Mouse (Mus musculus) hindbrain, embryonic 16.5 days (tissue): ENCODE measurements at regions not wholly inside any gene's neighbourhood (a gene's known extent, or its start where the extent isn't known, plus 50 kb on each side); places are given as distances from the start of the nearest gene placed in this dataset.

ENCODE experiments used
- ATAC-seq: fragments of 200-750 bp; cut with Nextera tagmentation; 2 replicates; pipeline ENCODE4 v1.8.0; 2017; ENCODE audit warnings: moderate TSS enrichment, moderate library complexity
- H3K27ac ChIP-seq: fragments of 300-500 bp; sonication (generic); 2 replicates; pipeline ENCODE4 v1.5.1; 2014; ENCODE audit warnings: low read depth, mild to moderate bottlenecking, control low read depth, low read length, moderate library complexity
- H3K27me3 ChIP-seq: fragments of 300-500 bp; sonication (generic); replicated peaks from 2 replicates; pipeline ENCODE4 v1.6.1; 2014; ENCODE audit warnings: low read length; ENCODE audit not compliant: control insufficient read depth, insufficient read depth
- H3K36me3 ChIP-seq: fragments of 300-500 bp; sonication (generic); 2 replicates; pipeline ENCODE4 v1.6.1; 2014; ENCODE audit warnings: mild to moderate bottlenecking, low read length, moderate library complexity, mixed read lengths; ENCODE audit not compliant: control insufficient read depth, insufficient read depth
- H3K4me1 ChIP-seq: fragments of 300-500 bp; sonication (generic); 2 replicates; pipeline ENCODE4 v1.6.1; 2014; ENCODE audit warnings: low read depth, low read length; ENCODE audit not compliant: control insufficient read depth, insufficient read depth
- H3K4me2 ChIP-seq: fragments of 300-500 bp; sonication (generic); 2 replicates; pipeline ENCODE4 v1.6.1; 2014; ENCODE audit warnings: mild to moderate bottlenecking, low read length, control low read depth, moderate library complexity
- H3K4me3 ChIP-seq: fragments of 300-500 bp; sonication (generic); 2 replicates; pipeline ENCODE4 v1.5.1; 2014; ENCODE audit warnings: mild to moderate bottlenecking, low read length, control low read depth, moderate library complexity
- H3K9ac ChIP-seq: fragments of 300-500 bp; sonication (generic); 2 replicates; pipeline ENCODE4 v1.6.1; 2014; ENCODE audit warnings: low read depth, mild to moderate bottlenecking, control low read depth, low read length, moderate library complexity
- H3K9me3 ChIP-seq: fragments of 300-500 bp; sonication (generic); 2 replicates; pipeline ENCODE4 v1.6.1; 2014; ENCODE audit warnings: mild to moderate bottlenecking, low read length, moderate library complexity; ENCODE audit not compliant: control insufficient read depth
- WGBS: fragments of 180-500 bp; shearing (Covaris S2); extraction: QIAGEN DNeasy Blood & Tissue Kit; methylation state at CpG from one replicate; pipeline ENCODE4 v1.1.7; 2014; 5-methylcytosine and 5-hydroxymethylcytosine counted together

DNA sequence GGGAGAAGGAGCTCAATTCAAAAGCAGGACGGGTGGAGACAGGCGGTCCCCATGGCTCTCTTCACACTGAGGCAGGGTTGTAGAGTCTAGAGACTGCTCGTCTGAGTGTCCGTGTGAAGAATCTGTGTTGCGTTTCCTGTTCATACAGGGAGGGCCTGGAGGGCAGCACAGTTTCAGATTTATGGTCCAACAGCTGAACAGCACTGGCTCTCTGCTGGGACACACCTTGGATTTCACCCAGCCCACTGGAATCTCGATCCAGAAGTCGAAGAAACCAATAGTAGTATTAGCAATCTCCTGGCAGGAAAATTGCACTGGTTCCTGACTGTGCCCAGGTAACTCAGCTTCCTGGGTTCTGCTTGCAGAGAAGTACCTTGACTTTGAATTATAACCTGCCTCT is 345.6 kb upstream of the Tnp1 start:
- no peak overlapping the region for H3K4me2 ChIP-seq
- ATAC-seq: no peak
- H3K27me3 ChIP-seq: no peaks in the 10 kb centered on the region
- no peaks in the 10 kb centered on the region for H3K9me3 ChIP-seq
- no peak overlapping the region for H3K27ac ChIP-seq
- WGBS: 88% methylated on average over 7 of the region's 7 CpGs
- no peak overlapping the region for H3K4me3 ChIP-seq
- no peaks in the 10 kb centered on the region for H3K36me3 ChIP-seq
- H3K9ac ChIP-seq: no peak overlapping the region
- peaks cover 3% of the 10 kb centered on the region for H3K4me1 ChIP-seq

DNA sequence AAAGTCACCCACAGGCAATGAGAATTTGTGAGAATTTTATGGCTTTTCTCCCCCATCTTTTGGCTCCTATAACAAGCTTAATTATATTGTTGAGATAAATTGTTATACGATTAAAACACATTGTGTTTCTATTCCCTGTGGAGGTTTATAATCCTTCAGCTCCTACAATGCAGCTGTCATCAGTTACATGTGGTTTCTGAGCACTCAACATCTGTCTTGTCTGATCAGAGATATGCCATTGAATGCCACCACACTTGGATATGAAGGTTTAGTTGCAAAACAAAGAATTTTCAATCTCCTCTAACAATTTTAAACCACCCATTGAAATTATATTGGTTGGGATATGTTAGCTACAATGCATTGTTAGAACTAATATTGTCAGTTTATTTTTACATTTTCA is 338.7 kb upstream of the Tnp1 start:
- no peak overlapping the region for H3K4me2 ChIP-seq
- ATAC-seq: no peak
- H3K27me3 ChIP-seq: no peaks in the 10 kb centered on the region
- no peaks in the 10 kb centered on the region for H3K4me1 ChIP-seq
- no peak overlapping the region for H3K27ac ChIP-seq
- H3K9me3 ChIP-seq: no peaks in the 10 kb centered on the region
- WGBS: 64% methylated on average over 1 of the region's 1 CpGs
- no peak overlapping the region for H3K4me3 ChIP-seq
- no peaks in the 10 kb centered on the region for H3K36me3 ChIP-seq
- no peak overlapping the region for H3K9ac ChIP-seq

DNA sequence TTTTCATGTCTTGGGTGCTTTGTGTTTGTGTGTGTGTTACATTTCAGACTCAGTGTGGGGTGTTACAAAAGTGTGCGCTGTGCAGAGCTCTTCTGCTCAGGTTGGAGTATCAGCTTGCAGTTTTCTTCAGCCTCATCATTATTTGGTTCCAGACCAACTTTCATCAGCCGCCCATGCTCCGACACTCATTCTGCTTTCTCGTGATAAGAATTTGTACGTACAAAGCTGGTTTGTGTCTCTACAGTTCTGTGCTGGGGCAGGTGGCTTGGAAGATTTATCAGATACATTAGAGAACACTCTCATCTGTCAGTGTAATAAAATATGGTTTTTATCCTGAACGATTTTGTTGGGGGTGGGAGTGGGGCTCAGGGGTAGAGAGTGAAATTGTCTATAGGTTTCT is 332.8 kb upstream of the Tnp1 start:
- WGBS: 72% methylated on average over 6 of the region's 6 CpGs

DNA sequence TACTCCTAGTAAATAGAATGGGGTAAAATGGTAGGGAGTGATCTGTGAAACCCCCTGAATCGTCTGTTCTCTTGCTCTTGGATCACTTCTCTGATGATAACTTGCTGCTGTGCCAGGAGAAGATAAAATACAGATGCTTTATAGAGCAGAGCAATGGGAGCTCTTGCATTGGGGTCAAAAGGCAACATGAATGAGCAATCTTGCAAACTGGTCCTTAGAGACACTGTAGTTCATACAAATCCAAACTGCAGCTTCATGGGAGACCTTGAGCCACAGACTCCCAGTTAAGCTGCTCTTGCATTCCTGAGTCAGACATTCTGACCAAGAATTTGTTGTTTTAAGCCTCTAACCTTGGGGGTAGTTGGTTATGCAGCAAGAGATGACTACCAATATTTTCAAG is 328.9 kb upstream of the Tnp1 start:
- Histone ChIP-seq H3K4me2 (no peak overlapping the region), H3K9ac (no peak overlapping the region), H3K36me3 (no peaks in the 10 kb centered on the region), H3K27ac (no peak overlapping the region), H3K4me3 (no peak overlapping the region), H3K4me1 (no peaks in the 10 kb centered on the region), H3K27me3 (no peaks in the 10 kb centered on the region), H3K9me3 (no peaks in the 10 kb centered on the region)
- no peak for ATAC-seq
- 82% methylated on average over 1 of the region's 1 CpGs for WGBS

More for the DNA sequence above, 332.8 kb upstream of the Tnp1 start:
- Histone ChIP-seq H3K27me3 (no peaks in the 10 kb centered on the region), H3K4me1 (no peaks in the 10 kb centered on the region), H3K27ac (no peak overlapping the region), H3K4me2 (no peak overlapping the region), H3K9me3 (no peaks in the 10 kb centered on the region), H3K9ac (no peak overlapping the region), H3K36me3 (no peaks in the 10 kb centered on the region), H3K4me3 (no peak overlapping the region)
- ATAC-seq: no peak

DNA sequence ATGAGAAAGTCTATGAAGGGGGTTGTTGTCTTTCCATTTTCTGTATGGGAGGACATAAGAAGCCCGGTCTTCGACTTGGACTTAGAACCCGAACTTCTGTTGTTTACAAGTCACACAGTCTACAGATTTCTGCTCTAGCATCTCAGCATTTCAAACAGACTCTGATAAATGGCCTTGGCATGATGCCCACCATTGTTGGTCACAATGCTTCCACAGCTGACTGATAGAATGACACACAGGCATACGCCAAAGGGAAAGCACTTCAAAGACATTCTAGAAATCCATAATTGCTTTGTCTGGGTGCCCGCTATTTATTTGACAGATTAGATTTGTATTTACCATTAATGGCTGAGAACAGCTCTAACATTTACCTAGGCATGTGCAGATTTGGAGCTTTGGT is 326.2 kb upstream of the Tnp1 start:
- no peak overlapping the region for H3K4me2 ChIP-seq
- no peaks in the 10 kb centered on the region for H3K4me1 ChIP-seq
- H3K9me3 ChIP-seq: no peaks in the 10 kb centered on the region
- H3K4me3 ChIP-seq: no peak overlapping the region
- 70% methylated on average over 5 of the region's 5 CpGs for WGBS
- H3K36me3 ChIP-seq: no peaks in the 10 kb centered on the region
- no peak overlapping the region for H3K9ac ChIP-seq
- H3K27ac ChIP-seq: no peak overlapping the region
- ATAC-seq: no peak
- H3K27me3 ChIP-seq: no peaks in the 10 kb centered on the region

DNA sequence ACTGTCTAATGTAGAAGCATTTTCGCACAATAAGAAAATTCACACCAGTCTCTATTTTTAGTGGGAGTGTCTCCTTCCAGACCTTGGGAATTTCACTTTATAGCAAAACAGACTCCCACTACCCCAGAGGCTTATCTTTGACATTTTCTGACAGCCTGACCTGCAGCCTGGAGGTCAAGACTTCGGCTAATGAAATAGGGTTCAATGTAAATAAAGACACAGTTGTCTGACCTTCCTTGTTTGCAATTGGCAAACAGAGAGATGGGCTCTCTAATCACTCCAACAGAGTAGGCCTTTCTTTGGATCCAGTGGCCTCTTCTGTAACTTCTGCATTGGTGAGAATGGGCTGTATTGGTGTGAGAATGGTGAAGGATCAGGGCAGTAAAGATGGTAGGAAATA is 321.7 kb upstream of the Tnp1 start:
- WGBS: 70% methylated on average over 2 of the region's 2 CpGs
- no peak for ATAC-seq
- no peaks in the 10 kb centered on the region for H3K27me3 ChIP-seq
- H3K9me3 ChIP-seq: no peaks in the 10 kb centered on the region
- no peak overlapping the region for H3K4me3 ChIP-seq
- no peak overlapping the region for H3K9ac ChIP-seq
- no peaks in the 10 kb centered on the region for H3K36me3 ChIP-seq
- H3K4me1 ChIP-seq: no peaks in the 10 kb centered on the region
- no peak overlapping the region for H3K4me2 ChIP-seq
- H3K27ac ChIP-seq: no peak overlapping the region

DNA sequence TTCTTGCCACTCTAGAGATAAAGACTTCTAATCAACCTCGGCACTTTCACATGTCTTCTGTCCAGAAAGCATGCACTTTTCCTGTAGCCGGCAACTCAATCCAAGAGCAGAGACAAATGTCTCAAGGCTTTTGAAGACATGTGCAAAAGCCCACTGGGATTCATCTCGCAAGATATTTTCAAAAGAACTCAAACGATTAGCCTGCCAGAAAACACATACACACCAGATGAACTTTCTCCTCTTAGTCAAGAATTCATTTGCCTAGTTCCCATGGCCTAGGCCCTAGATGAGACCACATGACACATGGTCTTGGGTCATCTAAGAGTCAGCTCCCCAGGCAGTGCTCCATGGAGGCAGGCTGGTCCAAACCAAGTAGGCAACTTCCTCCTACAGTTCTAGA is 293.8 kb upstream of the Tnp1 start:
- no peak overlapping the region for H3K4me2 ChIP-seq
- H3K36me3 ChIP-seq: no peaks in the 10 kb centered on the region
- H3K9me3 ChIP-seq: no peaks in the 10 kb centered on the region
- 93% methylated on average over 4 of the region's 4 CpGs for WGBS
- no peak for ATAC-seq
- no peaks in the 10 kb centered on the region for H3K27me3 ChIP-seq
- no peaks in the 10 kb centered on the region for H3K4me1 ChIP-seq
- no peak overlapping the region for H3K4me3 ChIP-seq
- no peak overlapping the region for H3K9ac ChIP-seq
- H3K27ac ChIP-seq: no peak overlapping the region

DNA sequence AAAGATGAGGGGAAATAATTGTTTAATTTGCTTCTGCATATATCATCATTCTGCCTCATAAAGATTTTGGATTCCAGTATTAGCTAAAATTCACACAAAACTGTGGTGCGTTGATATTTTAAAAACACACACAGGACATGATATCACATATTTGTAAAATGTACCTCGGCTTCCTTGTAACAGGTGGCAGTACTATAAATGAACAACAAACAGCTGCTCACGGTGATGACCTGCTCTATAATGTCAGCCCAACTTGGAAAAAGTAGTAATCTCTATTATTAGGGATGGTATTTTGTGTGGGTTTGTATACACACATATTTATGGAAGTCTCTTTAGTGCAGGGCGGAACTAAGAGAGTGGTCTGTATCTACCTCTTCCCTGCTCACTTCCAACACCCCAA is 292.7 kb upstream of the Tnp1 start:
- Histone ChIP-seq H3K36me3 (no peaks in the 10 kb centered on the region), H3K27me3 (no peaks in the 10 kb centered on the region), H3K4me2 (no peak overlapping the region), H3K9me3 (no peaks in the 10 kb centered on the region), H3K4me1 (no peaks in the 10 kb centered on the region), H3K27ac (no peak overlapping the region), H3K4me3 (no peak overlapping the region), H3K9ac (no peak overlapping the region)
- no peak for ATAC-seq
- 92% methylated on average over 4 of the region's 4 CpGs for WGBS

DNA sequence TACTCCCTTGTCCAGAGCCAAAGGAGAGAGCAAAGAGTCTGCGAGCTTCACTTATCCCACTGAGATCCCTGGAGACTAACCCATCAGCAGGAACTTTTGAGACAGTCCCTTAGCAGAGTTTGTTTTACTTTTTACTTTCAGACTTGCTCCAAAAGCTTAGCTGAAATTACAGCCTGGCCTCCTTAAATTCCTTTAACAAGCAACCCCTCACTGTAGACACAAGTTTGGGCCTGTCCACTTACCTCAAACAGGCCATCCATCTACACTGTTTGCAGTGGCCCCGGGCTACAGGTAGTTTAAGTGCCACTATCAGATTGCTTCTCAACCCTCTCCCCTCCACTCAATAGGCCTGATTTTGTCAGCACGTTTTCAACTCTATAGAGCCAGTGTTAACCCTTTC is 291.5 kb upstream of the Tnp1 start:
- H3K4me2 ChIP-seq: no peak overlapping the region
- 37% methylated on average over 3 of the region's 3 CpGs for WGBS
- no peaks in the 10 kb centered on the region for H3K36me3 ChIP-seq
- H3K27ac ChIP-seq: no peak overlapping the region
- H3K9ac ChIP-seq: no peak overlapping the region
- H3K27me3 ChIP-seq: no peaks in the 10 kb centered on the region
- ATAC-seq: no peak
- H3K4me3 ChIP-seq: no peak overlapping the region
- H3K9me3 ChIP-seq: no peaks in the 10 kb centered on the region
- no peaks in the 10 kb centered on the region for H3K4me1 ChIP-seq

DNA sequence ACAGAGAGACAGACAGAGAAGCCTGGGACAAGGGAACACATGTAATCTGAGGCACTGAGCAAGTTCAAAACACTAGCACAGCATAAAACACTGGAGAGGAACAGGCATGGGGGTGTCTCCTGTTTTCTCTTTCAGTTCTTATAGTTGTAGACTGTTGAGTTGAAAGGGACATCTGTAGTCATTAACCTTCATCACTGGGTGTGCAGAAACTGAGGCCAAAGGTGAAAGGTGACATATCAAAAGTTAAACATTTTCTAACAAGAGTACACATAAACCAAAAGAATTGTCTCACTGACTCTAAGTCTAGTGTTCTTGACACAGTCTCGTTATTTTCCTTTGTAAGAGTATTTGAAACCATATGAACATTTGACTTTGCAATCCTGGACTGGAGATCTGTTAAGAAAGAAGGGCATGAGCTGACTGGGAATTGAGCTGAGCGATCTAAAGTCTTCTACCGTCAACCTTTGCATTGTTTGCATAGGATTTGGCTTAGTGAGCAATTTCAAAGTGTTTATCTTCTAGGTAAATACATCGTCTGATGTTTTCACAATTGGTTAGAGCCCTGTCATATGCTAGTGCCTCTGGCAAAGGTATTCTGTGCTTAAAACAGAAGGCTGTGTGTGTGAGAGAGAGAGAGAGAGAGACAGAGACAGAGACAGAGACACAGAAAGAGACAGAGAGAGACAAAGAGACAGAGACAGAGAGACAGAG is 284.4 kb upstream of the Tnp1 start:
- no peaks in the 10 kb centered on the region for H3K27me3 ChIP-seq
- no peak overlapping the region for H3K27ac ChIP-seq
- no peak overlapping the region for H3K4me2 ChIP-seq
- 70% methylated on average over 4 of the region's 4 CpGs for whole genome bisulfite sequencing
- no peaks in the 10 kb centered on the region for H3K36me3 ChIP-seq
- H3K9ac ChIP-seq: no peak overlapping the region
- H3K4me1 ChIP-seq: peaks cover 2% of the 10 kb centered on the region; the same call in 1 of the 2 replicates
- H3K4me3 ChIP-seq: no peak overlapping the region
- no peak for ATAC-seq
- H3K9me3 ChIP-seq: no peaks in the 10 kb centered on the region
